Mouse (Mus musculus): ENCODE results near the gene Wfdc12.

GRCm38 (mm10) chr2:164238366-164238765 lies 48.0 kb upstream of the Wfdc12 start, which contains the start of gene Svs2:
- TF ChIP-seq POLR2A (IDR thresholded peaks at IDR 0.05; ENCODE audit: low read depth, low read length) (no peak), CTCF (IDR thresholded peaks at IDR 0.05; ENCODE audit: extremely low read depth, insufficient read depth, insufficient read length, insufficient replicate concordance) (no peak)

Data from spleen, adult 2 months (tissue).